Mouse (Mus musculus) bone marrow macrophage, adult 2 months (primary cell): ENCODE data around the gene Foxo1.

Experiments used
- CTCF ChIP-seq: IDR thresholded peaks from 2 replicates; pipeline ENCODE4 v1.5.1; 2012; ENCODE audit warnings: low read depth, mild to moderate bottlenecking, low read length, moderate library complexity
- POLR2A ChIP-seq: IDR thresholded peaks from 2 replicates; pipeline ENCODE4 v1.6.1; 2012; ENCODE audit warnings: mild to moderate bottlenecking, low read depth, low read length, borderline replicate concordance

- TF ChIP-seq POLR2A = no peak
- TF ChIP-seq CTCF = no peak
Measured at GRCm38 (mm10) chr3:52342226-52342625, 74.1 kb downstream of the Foxo1 start.
